Mouse (Mus musculus): ENCODE measurements around the gene Rpl10-ps3.
A peak's percentile ranks its signal among the peaks of the same experiment; 100 is the strongest.

Gene Rpl10-ps3

DNA sequence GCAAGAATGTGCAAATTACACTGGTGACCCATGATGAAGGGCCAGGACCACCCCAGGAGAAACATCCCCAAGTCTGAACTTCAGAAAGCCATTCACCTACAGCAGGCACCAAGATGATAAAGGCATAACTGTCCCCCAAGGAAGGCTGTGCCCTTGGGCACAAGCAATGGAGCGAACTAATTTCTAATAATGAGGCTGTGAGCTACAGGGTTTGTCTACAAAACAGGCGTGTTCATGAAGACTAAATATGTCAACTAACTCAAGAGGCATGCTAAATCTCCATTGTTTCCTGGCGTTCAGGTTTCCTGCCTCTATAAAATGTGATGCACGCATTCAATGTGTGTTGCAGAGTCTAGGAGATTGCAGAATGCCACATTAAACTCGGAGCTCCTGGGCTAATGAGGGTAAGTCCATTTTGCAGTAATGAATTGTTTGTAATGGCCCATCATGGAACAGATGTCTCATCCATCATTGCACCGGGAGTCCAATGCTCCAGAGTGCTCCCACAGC is 33.7 kb downstream of the Rpl10-ps3 start:
- DNase-seq (ENCODE audit: low read depth, low spot score): no peak

DNA sequence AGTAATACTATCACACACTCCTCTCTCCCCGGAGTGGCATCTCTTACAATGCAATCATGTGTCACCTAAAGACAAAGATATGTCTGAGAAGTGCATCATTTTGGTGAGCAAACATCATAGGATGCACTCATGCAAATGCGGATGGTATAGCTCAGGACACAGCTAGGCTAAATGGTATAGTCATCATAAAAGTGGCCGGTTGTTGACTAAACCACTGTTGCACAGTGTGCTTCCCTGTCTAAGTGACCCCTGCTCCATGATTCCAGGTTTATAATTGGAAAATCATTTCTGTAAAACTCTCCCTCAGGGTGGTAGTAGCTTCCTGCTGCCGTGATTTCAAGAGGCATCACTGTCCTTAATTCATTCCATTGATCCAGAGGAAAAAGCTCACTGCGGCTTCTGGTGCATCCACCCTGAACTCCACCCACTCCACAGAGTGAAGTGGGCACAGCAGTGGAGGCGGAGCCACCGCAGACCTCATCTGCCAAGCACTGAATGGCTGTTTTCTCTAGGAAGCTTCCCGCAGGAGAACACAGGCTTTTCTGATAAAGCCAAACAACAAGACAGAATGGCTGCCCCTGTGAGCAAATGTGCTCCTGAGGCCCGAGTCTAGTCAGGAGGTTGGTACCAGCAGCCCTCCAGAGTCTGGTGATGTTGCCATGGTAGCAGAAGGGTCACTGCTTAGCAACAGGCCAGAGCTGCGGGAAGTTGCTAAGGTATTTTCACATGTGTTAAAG is 38.9 kb downstream of the Rpl10-ps3 start:
- peak; percentile 45 for DNase-seq (ENCODE audit: low read depth, low spot score)

DNA sequence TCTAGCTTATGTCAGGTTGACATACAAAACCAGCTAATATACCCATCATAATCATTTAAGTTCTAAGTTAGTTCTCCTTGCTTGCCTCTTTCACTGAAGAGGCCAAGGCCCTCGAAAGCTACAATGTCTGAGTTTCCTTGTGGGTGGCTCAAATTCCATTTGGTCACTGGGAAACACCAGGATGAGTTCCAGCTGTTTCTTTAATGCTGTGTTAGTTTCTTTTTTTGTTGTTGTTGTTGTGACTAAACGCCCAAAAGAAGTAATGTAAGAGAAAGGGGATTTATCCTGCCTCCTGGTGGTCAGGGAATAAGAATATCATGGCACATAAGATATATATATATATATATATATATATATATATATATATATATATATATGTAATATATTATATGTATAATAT is 39.7 kb downstream of the Rpl10-ps3 start:
- DNase-seq (ENCODE audit: low read depth, low spot score): no peak

DNA sequence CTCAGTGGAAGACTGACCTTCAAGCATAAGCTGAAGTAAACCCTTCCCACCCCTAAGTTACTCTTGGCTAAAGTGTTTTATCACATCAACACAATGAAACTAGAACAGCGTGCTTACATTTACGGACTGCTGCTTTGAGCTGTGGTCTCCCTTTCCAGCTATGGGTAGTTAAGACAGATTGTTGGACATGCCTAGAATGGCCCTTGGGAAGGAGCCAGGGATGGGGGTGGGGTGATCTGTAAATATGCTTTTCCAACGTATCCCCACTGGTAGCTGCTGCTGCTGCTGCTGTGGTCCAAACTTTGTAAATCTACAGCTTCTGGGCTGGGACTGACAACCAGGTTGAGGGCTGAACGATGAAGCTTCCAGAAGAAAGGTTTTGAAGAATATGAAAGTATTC is 40.8 kb downstream of the Rpl10-ps3 start:
- DNase-seq (ENCODE audit: low read depth, low spot score): no peak

DNA sequence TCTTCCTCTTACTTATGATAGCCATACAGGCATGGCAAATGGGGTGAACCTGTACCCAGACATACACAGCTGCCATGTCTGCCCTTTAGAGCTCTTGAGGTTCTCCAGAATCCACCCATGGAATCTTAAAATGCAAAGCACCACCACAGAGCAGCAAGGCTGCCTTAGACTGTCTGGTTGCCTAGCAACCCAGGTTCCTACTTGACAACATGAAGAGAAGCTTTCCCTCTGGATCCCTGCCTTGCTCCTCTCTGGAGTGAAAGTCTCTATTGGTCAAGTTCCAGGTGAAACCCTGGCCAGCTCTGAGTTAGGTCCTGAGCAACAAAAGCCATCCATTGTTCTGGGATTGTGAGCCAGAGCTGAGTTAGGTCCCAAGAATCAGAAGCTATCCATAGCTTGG is 43.0 kb downstream of the Rpl10-ps3 start:
- DNase-seq (ENCODE audit: low read depth, low spot score): no peak

DNA sequence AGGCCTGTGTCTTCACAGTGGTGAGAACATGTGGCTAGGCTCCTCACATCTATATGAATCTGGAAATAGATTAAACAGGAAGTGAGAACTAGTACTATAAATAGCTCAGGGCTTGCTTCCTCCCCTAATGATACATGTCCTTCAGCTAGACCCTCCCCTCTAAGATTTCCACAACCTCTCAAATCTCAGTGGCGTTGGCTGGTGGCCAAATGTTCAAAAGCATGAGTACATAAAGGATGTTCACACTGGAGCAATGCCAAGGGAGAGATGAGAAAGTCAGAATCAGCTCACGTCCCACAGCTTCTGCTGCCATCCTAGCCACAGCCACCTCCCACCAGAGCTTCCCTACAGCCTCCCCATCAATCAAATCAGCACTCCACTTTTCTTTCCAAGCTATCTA is 46.4 kb downstream of the Rpl10-ps3 start:
- no peak for DNase-seq (ENCODE audit: low read depth, low spot score)
